Mouse (Mus musculus) B cell, adult 62 days (primary cell): Measurements from ENCODE around the gene Cfap45. TPM values are rescaled to one million over a fixed set of nuclear protein-coding genes. Genes with fewer than 3 reads are reported as not detected.

Experiments
- total RNA-seq: library from RNA; stranded (reverse); gene quantifications from 4 replicates; pipeline ENCODE4 v1.2.4, GENCODE M21; 2023

Cfap45 gene
- 2.4 to 4.8 TPM (median 3.6 TPM) in 4 replicates for total RNA-seq

GRCm38 (mm10) chr1:172520576-172521440 lies at the start of gene Cfap45:
Cfap45 (plus strand) TSS chr1:172520801.

GRCm38 (mm10) chr1:172475054-172475741 lies 45.4 kb upstream of the Cfap45 start, which contains the start of gene Slamf9:
Slamf9 (plus strand) TSS chr1:172475358.

GRCm38 (mm10) chr1:172481540-172482280 lies 38.9 kb upstream of the Cfap45 start, which contains the start of gene Igsf9:
Igsf9 (plus strand) TSS chr1:172481788.

DNA sequence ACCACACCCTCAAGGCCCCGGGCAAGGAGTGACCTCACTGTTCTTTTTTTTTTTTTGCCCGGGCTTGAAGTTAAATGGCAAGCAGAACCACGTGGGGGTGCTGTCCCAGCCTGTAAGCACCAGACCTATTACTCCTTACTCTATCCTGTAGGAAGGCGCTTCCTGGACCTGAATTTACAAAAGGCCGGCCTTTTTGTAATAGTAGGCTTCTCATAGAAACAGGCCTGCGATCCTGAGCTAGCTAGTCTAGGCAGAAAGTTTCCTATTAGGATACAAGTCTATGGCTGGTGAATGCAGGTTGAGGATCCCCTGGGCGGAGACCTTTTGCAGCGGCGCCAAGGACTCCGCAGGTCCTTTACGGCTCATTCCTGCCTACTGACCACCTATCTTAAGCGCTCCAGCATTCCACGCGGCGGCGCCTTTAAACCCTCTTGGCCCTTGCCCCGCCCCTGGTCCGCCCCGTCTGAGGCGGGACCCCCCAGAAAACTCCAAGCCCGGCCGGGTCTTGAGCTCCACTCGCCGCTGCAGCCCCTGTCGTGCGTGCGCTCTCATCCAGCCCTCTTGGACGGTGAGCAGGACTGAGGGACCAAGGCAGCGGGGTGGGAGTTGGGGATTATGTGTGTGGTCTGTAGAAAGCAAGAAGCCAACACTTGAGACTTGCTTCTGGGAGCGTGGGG lies 20.7 kb upstream of the Cfap45 start, which contains the start of gene Tagln2:
Tagln2 (plus strand) TSS at position 283 of the 677 bp plus-strand sequence.

DNA sequence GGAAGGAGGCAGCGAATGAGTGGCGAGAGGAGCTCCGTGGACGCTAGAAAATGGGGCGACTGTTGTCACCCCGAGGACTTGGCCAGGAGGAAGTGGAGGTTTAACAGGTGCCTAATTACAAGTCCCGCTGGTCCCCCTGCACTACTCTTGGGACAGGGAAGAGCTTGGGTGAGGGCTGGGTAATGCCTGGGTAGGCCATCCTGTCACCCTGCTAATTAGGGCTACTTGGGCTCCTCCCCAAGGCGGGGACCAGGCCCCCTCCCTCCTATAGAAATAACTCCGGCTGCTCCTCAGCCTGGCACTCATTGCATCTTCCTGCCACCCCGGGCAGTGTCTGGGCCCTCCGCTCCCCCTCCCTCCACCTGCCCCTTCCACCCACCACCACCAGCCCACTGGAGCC lies 35.0 kb downstream of the Cfap45 start, which contains the start of gene Vsig8:
Vsig8 (plus strand) TSS at position 301 of the 400 bp plus-strand sequence.

DNA sequence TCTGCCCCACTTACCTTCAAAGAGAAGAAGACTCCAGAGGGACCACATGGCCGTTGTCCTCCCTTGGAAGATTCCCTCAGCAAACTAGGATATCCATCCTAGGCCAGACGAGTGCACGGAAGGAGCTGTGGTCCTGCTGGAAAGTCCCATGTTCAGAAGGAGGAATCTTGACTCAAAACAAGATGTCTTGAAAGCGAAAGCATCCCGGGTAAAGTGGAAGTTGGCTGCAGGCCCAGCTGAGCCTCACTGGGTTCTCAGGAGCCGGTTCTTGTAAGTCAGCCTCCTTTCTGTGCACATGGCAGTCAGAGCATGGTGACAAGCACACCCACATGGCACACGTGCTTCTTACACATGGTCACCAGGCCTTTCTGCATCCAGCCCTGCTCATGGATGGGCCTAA lies 69.8 kb downstream of the Cfap45 start, which contains the start of gene Slamf8:
Slamf8 (minus strand) TSS at position 184 of the 400 bp plus-strand sequence.

Other genes with a start within 250 kb of the Cfap45 start
- gene Atp1a2, start 222.7 kb upstream of the Cfap45 start, total RNA-seq = not detected in 4 replicates
- gene Kcnj9, start 191.5 kb upstream of the Cfap45 start, total RNA-seq = 0.15 TPM in 2 of 4 replicates, not detected in the others
- gene Kcnj10, start 179.6 kb upstream of the Cfap45 start, total RNA-seq = 0.94 to 1.5 TPM (median 1.2 TPM) in 4 replicates
- gene Pigm, start 144.3 kb upstream of the Cfap45 start, total RNA-seq = 26.4 to 30.1 TPM (median 29.0 TPM) in 4 replicates
- 1.9 to 3.8 TPM (median 3.3 TPM) in 4 replicates for gene Slamf9, start 45.4 kb upstream of the Cfap45 start, total RNA-seq
- 8.5 to 13.2 TPM (median 11.4 TPM) in 4 replicates for gene Igsf9, start 39.0 kb upstream of the Cfap45 start, total RNA-seq
- gene Tagln2, start 20.8 kb upstream of the Cfap45 start, total RNA-seq = 126 to 136 TPM (median 128 TPM) in 4 replicates
- not detected in 4 replicates for gene Vsig8, start 35.1 kb downstream of the Cfap45 start, total RNA-seq
- 0.66 TPM in 1 of 4 replicates, not detected in the others for gene Slamf8, start 69.8 kb downstream of the Cfap45 start, total RNA-seq
- not detected in 4 replicates for gene Fcrl6, start 81.8 kb downstream of the Cfap45 start, total RNA-seq
- 0.83 to 1.1 TPM (median 0.91 TPM) in 3 of 4 replicates, not detected in the other for gene Dusp23, start 112.2 kb downstream of the Cfap45 start, total RNA-seq
- not detected in 4 replicates for gene Crp, start 177.3 kb downstream of the Cfap45 start, total RNA-seq